Mouse (Mus musculus) spleen, adult 2 months (tissue): ENCODE results near the gene Fkbp9.

Experiments
- CTCF ChIP-seq: fragments of 200-500 bp; IDR thresholded peaks from 2 replicates; pipeline ENCODE4 v1.5.1; 2011; ENCODE audit warnings: mild to moderate bottlenecking, inconsistent platforms; ENCODE audit not compliant: insufficient read depth, insufficient read length, insufficient replicate concordance; ENCODE audit errors: extremely low read depth
- POLR2A ChIP-seq: fragments of 200-500 bp; IDR thresholded peaks from 2 replicates; pipeline ENCODE4 v1.6.1; 2011; ENCODE audit warnings: low read depth, low read length, inconsistent platforms

GRCm38 (mm10) chr6:56904330-56904729 is 72.5 kb downstream of the Fkbp9 start:
- no peak for TF ChIP-seq POLR2A
- no peak for TF ChIP-seq CTCF
